Mouse (Mus musculus): ENCODE results near the gene Sh3bgrl3.

Sh3bgrl3 gene

DNA sequence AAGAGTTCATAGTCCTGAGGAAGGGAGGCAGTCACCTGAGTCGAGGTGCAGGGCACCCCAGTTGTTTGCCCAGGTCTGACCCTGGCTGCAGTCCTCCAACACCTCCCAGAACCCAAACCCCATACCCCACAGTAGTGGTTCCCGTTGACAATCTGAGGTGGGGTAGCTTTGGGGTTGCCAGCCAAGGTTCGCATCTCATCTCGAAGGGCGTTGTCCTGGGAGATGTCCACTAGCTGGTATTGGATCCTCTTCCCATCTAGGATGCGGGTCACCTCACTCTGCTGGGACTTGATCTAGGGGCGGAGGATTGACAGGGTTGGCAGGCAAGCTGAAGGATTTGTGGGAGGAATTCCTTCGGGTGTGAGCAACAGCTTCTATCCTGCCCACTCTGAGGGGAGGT is 796 bp downstream of the Sh3bgrl3 start:
- no peak for DNase-seq

DNA sequence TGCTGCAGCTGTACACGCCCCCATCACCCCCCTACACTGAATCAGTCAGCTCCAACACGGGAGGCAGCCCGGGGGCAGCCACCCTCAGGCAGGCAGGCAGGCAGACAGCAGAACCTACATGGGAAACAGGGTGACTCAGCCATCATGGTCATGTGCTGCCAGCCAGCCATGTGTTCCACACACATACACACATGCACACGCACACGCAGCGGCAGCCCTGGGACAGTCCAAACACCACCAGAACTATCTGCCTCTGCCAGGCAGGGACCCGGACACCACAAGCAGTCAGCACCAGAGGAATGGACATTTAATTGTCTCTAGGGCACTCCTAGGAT is 1.5 kb downstream of the Sh3bgrl3 start:
- DNase-seq: peak; percentile 75

DNA sequence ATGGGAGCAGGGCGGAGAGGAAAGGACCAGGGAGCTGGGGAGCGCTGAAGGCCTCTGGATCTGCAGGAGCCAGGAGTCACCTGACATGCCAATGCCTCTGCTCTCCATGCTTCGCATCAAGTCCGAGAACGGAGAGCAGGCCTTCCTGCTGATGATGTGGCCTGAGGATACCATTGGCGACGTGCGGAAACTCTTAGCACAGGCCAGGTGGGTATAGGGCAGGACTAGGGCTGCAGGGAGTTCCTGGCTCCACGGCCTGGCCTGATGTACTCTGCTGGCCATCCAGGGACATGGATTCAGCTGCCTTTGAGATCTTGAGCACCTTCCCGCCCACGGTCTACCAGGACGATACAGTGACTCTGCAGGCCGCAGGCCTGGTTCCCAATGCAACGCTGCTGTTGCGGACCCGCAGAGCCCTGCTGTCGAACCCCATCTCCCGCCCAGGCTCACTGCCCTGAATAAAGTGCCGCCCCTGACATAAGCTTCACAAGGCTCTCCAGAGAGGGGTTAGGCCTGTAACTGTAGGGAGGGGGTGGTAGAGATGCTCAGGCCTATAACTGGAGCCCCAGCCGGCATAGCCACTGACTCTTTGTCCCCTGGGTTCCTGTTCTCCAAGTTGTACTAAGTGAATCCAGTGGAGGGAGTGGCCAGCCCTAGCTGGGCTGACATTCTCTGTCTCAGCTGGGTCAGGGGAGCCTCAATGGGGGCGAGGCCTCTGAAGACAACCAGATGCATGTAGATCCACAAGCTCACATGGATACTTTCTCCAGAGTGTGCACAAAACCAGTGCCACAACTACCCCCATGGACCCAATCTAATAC is 2.1 kb downstream of the Sh3bgrl3 start:
- DNase-seq: peak; percentile 31

DNA sequence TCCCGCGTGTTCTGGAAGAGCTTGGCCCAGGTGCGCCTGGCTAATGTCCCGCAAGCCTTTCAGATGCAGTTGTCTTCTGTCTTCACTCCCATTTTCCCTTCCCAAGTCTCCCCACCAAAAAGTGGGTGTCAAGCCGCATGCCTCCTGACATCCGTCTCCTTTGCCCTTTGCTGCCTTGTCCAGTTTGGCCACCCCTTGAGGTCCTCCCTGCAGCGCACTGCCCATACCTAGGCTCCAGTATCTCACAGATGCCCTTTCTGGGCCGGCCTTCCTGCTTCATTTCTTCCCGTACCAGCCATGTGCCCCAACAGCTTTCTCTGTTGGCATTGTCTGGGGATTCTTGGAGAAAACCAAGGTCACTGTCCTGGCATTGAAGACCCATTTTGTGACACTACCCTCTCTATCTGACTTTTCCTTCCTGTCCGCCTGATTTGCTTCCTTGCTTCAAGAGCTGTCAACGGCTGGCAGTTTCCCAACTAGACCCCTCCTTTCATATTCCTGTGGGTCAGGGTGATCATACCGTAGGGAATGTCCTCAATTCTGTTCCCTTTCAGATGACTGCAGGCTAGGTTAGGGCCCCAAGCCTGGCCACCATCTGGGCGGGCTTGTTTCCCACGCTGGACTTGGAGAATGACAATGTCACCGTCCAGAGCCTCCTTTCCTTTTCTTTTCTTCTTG is 3.1 kb downstream of the Sh3bgrl3 start:
- DNase-seq: no peak

DNA sequence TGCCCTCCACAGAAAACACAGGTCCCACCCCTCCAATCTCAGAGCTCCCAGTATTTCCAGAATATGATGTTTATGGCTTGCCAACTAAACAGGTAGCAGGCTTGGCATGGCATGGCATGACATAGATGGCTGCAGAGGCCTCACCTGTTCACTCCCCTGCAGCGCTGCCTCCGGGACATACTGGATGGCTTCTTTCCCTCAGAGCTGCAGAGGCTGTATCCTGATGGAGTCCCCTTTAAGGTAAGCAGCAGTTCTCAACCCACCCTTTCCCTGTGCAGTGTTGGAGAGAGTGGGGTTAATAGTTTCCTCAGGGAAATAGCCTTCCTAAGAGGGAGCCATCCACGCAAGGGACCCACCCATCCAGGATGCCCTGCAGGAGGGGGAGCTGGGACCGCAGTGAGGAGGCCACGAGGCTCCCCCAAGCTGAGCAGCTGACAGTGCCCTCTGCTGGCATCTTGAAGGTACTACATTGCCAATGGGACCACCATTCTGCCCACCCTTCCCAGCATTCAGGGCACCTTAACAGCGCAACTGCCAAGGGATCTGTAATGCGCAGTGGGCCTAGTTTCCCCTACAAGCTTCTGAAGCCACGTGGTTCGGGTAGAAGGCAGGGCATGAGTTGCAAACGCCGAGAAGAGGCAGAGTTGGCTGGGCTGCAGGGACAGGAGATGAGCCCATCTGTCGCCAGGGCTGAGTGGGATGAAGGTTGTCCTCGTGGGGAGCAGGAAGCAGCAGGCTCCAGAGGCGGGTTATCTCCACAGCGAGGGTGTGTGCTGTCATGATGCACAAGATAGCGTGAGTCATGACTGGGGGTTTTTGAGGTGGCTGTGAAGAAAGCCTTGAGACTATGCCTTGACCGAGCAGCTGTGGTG is 4.7 kb downstream of the Sh3bgrl3 start:
- DNase-seq: peak; percentile 89

DNA sequence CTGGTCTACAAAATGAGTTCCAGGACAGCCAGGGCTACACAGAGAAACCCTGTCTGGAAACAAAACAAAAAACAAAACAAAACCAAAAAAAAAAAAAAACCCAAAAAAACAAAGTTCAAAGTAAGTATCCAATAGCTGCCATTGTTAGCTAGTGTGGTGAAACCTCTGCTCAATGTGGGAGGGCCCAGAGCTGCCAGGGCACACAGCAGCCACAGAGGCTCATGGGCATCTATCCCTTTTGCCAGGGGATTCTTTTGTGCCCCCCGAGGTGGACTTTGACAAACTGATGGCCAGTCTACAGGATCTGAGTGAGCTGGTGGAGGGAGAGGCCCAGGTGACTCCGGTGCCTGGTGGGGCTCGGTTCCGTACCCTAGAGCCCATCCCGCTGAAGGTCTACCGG is 5.4 kb downstream of the Sh3bgrl3 start:
- DNase-seq: no peak

DNA sequence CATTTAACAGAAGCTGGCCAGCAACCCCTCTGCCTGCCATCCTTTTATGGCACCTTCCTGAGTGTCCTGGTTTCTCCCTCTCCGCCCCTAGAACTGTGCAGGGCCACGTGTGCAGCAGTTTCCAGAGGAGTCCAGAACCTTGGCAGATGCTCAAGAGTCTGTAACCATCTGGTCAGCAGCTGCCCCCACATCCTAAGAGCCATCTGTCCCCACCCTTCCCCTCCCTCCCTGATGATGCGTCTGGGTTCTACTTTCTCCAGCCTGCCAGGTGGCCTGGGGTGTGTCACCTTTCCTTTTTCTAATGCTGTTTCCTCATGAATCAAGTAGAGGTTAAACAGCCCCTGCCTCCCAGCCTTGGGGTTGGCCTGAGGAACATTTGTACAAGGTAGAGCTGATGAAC is 6.3 kb downstream of the Sh3bgrl3 start:
- DNase-seq: no peak

DNA sequence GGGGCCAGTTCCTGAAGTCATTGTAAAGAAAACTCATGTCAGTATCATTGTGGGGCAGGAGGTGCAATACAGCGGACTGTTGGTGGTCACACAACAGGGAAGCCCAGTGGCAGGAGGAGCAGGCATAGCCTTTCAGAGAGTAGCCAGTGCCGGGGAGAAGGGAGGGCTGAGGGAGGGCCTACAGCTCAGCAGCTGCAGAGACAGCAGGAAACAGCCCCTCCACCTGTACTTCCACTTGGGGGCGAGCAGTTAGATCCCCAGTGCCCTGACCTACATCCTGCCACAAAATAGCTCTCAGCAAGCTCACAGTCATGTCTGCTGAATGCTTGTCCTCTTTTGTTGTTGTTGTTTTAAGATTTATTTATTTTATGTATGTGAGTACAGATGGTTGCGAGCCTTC is 7.0 kb downstream of the Sh3bgrl3 start:
- DNase-seq: no peak

DNA sequence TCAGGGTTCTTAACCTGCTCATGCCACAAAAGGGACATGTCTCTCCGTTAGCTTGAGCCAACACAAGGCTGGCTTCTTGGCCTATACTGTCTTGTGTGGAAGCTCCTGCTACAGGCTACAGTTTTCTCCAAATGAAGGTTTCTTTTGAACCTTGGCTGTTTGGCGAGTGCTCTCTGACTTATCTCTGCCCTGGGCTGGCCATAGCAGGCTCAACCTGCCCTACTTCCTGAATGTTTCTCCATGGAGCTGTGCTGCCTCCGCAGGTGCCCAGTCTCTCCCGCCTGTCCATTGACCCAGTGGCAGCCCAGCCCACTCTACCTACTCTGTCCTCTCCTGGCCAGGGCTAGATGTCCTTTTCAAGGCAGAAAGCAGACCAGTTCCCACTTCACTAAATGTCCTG is 7.7 kb downstream of the Sh3bgrl3 start:
- DNase-seq: no peak

DNA sequence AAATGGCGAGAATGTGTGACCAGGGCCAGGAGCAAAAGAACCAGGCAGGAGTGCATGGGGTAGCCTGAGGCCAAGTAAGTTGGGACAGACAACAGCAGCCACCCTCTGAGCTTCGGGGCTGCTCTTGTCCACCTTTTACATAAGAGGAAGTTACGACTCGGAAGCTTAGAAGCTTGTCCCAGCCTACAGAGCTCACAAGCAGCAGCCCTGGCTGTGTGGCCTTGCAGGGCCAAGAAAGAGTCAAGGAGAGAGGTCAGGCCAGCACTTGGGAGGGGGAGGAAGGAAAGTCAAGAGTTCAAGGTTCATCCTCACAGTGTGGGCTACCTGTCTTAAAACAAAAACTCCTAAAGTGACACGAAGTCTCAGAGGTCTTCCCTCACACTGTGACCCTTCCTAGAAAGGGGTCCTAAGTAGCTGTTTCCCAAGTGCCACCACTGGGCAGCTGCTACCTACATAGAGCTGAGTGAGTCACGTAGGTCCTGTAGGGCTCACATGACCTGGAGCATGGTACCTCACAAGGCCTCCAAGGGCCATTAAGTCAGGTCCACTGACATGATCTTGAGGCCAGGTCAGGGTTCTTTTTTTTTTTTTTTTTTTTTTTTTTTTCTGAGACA is 8.3 kb downstream of the Sh3bgrl3 start:
- no peak for DNase-seq

DNA sequence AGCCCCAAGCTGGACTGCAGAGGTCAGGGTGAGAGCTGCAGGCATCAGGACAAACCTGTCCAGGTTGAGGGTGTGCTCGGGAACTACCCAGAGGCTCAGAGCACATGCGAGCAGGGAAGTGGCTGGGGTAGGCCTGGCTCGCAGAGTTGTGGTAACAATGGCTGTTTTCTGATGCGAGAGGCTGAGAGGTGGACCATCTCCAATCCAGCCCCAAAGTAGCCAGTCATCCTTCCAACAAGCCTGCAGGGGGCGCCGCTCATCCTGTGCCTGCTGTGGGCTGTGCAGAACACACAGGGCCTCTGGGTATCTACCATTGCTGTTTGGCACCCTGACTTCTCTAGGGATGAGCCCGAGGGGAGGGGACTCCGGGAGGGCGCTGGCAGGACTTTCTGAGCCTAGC is 8.9 kb downstream of the Sh3bgrl3 start:
- no peak for DNase-seq

DNA sequence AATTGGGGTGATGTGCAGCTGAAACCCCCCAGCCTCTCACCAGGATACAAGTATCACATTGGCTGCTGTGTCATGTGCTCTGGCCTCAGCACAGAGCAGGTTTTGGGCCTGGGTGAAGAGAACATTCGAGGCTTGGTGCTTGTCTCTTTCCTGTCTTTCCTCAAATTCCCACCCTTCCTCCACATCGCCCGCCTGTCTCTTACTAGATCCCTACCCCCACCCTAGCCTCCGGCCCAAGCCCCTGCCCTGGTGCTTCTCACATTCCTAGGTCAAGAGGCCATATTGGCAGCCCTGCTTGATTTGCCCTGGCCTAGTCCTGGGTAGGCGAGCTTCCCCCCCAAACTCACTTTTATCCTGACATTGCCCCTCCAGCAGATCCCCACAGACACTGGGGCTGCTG is 9.5 kb downstream of the Sh3bgrl3 start:
- DNase-seq: no peak

DNA sequence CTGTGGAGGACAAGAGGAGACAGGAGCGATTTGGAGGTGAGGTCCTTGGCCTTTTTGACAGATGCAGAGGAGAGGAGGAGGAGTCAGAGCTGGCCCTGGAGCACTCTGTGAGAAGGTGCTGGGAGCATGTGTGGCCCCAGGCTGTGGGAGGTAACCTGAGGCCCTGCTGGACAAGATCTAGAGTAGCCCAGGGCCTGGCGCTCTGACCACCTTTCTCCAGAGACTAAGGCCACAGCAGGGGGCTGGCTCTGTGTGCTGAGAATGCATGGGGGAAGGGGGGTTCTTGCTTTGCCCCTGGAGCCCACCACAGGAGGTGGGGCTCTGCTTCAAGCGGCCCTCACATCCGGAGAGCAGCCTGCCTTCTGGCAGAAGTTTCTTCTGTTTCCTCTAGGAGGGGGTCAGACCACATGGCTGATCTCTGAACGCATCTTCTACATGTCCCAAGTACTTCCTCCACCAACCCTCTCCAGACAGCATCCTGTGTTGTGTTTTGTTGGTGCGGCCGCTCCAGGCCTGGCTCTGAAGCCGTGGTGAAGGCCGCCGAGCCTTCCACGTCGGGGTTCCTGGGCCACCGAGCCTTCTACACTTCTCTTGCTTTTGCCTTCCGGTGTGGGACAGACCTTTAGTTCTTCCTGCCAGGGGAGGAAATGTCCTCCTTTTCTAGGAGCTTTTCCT is 10.3 kb downstream of the Sh3bgrl3 start:
- no peak for DNase-seq

DNA sequence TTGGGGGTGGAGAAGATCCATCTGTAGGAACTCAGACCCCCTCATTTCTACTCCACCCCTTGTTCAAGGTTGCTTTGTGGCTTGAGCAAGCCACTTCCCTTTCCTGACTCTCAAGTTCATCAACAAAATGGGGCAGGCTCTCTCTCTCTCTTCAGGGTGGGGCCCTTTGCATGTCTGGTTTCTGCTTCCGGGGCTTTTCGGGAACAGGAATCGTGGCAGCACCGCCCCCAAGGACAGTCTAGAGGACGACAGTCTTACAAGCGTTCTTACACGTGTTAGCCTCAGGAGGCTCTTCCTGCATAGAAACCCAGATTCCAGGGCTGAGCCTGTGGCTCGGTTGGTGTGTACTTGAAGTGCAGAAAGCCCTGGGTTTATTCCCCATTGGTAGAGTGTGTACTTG is 11.6 kb downstream of the Sh3bgrl3 start:
- no peak for DNase-seq

DNA sequence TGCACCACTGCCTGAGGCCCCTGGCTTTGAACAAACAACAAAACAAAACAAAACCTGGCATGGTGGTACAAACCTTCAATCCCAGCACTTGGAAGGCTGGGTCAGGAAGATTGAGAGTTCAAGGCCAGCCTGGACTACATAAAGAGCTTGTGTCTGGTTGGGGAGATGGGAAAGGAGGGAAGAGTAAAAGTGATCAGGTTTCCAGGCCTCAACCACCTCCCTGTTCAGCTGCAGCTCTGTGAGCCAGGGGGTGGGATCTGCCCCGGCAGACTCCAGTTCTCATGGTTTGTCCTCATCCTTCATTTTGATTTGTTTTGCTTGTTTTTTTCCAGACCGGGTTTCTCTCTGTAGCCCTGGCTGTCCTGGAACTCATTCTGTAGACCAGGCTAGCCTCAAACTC is 12.1 kb downstream of the Sh3bgrl3 start:
- DNase-seq: no peak

DNA sequence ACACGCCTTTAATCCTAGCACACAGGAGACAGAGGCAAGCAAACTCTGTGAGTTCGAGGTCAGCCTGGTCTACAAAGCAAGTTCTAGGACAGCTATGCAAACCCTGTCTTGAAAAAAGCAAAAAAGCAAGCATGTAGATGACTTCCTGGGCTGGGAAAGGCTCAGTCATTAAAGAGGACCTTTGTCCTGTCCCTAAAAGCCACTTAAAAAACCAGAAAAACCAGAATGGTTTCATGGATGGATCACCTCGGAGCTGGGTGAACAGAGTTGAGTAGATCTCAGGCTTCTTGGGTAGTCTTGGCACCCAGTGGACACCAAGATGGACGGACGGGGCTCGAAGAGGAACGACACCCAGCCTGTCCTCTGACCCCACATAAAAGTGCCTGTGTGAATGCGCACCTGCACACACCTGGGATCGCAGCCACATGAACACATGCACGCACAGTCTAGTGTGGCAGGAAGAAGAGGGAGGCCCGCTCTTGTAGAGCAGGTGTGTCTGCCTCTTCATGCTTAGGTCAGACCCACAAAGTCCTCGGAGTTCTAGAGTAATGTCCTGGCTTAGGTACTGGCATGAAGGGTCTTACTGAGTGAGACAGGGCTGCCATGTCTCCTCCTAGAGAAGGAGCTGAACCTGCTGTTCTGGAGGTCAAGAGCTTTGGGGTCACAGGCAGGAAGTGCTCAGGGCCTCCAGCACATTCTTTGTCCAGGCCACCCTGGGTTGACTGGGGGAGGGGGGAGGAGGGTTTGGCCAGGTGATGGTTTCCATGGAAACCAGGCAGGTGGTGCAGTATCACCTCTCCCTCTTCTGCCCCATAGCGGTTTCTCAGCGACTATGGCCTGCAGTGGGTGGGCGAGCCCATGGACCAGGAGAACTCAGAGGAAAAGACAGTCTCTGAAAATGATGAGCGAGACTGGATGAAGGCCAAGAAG is 13.1 kb downstream of the Sh3bgrl3 start:
- DNase-seq: no peak

DNA sequence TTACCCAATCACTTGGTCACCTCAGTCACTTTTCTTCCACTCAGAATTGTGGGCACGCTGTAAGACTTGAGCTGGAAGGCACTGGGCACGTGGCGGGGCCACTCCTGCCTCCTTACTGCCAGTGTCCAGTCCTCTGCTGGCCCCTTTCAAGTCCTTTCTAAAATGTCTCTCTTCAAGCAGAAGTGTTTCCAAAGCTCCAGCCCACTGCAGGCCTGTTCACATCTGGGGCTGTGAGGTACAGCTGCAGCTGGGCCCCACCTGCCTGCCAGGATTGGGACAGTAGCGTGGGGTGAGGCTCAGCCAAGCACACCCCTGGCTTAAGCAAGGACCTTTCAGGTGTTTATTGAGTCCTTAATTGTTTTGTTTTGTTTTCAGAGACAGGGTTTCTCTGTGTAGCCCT is 14.6 kb downstream of the Sh3bgrl3 start:
- DNase-seq: no peak

DNA sequence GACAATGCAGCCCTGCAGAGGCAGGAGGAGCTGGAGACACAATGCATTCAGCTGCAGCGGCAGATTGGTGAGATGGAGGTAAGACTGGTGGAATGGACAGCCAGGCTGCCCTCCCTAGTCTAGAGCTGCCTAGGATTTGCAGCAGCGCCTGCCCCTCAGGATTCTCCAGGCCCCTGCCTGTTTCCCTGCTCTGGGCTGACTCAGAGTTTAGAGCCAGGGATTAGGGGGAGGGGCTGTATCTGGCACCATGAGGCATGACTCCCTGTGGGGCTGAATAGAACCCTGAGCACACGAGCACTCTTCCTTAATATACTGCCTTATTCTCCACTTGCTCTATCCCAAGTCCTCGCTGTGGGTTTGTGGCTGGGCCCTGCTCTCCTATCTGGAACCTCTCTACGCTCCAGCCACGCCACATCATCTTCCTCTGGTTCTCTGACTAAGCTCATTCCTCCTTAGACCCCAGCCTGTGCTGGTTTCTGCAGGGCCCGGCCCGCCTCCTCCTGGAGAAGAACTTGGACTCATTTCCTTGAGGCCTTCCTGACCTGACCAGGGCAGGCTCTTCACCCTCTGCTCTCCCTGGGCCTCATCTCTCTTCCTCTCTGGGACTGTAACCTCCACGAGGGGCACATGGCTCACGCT is 15.1 kb downstream of the Sh3bgrl3 start:
- no peak for DNase-seq

DNA sequence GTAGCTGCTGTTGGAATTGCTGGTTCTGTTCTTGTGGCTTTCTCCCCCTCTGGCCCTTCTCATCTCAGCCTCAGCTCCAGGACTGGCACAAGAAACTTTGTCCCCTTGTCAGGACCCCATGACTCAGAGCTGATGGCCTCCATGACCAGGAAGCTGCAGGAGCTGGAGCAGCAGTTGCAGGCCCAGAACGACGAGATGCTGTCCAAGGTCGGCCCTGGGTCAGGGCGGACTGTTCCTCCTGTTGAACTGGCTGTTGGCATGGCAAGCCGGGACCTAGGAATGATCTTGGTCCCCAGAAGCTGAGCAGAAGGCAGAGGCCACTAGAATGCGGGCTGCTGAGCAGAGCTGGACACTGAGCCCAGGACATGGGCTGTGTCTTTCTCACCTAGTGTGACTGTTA is 16.2 kb downstream of the Sh3bgrl3 start:
- DNase-seq: no peak

DNA sequence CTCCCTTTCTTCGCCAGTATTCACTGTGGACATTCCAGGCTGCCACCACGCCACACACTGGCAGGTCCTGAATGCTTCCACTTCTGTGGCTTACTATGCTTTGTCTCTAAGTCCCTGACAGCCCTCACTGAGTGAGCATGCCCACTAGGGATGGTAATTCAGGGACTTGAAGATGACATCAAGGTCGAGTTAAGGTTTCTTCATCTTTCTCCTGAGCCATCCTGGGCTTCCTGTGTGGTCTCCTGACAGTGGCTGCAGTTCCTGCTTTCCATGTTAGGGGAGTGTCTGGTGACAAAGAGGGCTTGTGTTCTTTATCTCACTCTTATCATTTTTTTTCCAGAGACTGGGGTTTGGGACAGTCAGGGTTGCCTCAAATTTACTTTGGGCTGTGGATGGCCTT is 17.9 kb downstream of the Sh3bgrl3 start:
- DNase-seq: no peak

DNA sequence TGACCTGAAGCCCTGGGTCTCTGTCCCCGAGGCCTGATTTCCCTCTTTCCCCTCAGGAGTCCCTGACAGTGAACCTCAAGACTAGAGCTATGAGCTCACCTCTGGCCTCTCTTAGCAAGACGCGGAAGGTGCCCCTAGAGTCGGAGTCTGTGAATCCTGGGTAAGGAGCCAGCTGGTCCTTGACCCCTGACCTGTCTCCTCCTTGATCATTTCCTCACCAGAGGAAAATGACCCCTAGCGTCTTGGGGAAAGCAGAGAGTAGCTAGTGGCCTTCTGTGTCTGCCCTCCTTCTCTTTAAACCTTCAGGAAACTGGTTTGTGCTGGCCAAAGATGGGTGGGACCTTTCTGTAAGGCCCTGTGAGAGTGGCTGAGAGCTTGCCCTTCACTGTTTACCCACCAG is 20.4 kb downstream of the Sh3bgrl3 start:
- DNase-seq: no peak
